Mouse (Mus musculus) c-Kit-positive CD71-negative TER-119-negative erythroid progenitor cells, embryonic 14.5 days (primary cell): Measurements from ENCODE around the gene Trpm2.
"Not testable (repeated sequence)": the region's sequence is repeated elsewhere in the genome, so short reads cannot be mapped to it uniquely, and the experiment has no call there.

Experiments used
- DNase-seq: peaks from one replicate; pipeline ENCODE4 v3.0.0-alpha.2; 2013; ENCODE audit warnings: low read depth

The Trpm2 gene

DNA sequence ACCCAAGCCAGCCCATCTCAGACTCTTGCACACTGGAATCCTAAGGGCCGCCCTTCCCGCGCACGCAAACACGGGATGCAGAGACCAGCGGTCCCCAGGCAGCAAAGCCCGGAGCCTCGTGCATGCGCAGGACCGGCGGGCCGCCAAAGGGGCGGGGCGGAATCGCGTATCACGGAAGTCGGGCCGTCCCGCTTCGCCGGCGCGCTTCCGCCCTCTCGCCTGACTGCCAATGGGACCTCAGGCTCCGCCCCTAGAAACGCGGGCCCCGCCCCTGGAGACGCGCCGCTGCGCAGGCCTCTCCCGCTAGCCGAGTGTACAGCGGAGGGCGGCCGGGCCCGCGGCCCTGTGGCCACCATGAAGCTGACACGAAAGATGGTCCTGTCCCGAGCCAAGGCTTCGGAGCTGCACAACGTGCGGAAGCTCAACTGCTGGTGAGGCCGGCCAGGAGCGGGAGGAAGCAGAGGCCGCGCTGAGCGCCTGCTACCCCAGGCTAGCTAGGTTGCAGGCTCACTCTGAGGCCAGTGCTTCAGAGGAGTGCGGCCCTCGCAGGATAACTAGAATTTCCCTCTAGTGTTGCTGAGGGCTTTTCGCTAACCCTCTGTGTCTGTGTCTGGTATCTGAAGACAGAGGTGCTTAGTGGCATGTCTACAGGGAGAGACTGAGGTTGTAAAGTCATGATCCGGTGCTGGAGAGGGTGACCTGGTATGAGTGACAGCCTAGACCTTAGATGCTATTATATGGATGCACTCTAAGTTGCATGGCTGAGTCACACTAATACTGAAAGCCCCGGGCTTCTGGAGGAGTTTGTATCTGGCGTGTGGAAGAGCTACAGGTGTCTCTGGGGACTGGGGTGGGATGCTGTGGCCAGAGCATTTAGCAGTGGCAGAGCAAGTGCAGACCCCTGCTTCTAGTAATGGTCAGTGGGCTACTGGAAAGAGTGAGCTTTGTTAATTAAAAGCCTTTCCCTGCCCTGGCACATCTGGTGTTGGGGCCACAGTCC lies 8.3 kb upstream of the Trpm2 start, which contains the start of gene 1810043G02Rik:
Gene 1810043G02Rik (plus strand): TSS at position 174 of the 1,000 bp plus-strand sequence.
- DNase-seq: peak; percentile 91

DNA sequence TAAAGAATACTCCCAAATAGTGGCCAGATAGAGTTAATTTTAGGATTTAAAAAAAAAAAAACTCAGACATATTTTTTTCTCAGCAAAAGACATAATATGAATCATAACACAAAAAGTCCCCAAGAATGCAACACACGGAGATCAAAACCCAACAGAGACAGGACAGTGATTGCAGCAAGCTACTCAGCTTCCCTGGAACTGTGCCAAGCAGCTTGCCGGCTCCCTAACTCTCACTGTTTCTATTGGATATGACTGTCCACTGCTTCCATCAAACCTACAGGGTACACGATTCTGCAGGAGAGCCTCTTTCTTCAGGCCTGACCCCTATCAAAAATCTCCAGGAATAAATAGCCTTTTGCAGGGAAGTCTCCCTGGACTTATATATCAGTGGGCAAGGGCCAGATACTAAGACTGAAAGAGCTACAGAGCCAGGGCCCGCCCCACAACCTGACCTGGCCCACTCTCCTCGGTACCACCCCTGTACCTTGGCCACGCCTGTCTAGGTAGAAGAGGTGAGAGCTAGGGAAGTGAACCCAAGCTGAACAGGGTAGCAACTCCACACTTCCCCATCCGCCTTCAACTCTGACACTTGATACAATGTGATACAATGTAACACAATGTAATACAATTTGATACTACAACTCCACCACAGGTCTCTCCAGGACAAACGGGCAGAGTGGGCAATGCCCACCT lies 6.2 kb upstream of the Trpm2 start:
- DNase-seq: no peak

DNA sequence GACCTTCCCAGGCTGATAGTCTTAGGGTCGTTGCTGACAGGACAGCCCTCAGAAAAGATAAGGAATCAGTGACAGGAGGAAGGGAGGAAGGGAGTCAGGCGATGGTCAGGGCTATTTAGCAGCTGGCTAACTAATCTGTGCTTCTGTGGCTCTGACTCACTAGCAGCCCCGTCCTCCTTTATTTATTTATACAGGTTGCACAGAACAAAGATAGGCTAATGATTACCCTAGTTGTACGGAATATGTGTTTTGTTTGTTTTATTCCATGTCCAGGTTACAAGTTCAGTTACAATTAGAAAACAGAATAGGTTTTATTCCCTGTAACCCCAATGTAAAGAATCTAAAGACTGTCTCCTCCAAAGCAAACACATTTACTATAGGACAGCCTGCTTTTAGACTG lies 5.3 kb upstream of the Trpm2 start:
- DNase-seq: no peak

GRCm38 (mm10) chr10:77974811-77975210 lies 4.4 kb upstream of the Trpm2 start:
- no peak for DNase-seq

GRCm38 (mm10) chr10:77974323-77974722 lies 4.0 kb upstream of the Trpm2 start:
- DNase-seq: no peak

DNA sequence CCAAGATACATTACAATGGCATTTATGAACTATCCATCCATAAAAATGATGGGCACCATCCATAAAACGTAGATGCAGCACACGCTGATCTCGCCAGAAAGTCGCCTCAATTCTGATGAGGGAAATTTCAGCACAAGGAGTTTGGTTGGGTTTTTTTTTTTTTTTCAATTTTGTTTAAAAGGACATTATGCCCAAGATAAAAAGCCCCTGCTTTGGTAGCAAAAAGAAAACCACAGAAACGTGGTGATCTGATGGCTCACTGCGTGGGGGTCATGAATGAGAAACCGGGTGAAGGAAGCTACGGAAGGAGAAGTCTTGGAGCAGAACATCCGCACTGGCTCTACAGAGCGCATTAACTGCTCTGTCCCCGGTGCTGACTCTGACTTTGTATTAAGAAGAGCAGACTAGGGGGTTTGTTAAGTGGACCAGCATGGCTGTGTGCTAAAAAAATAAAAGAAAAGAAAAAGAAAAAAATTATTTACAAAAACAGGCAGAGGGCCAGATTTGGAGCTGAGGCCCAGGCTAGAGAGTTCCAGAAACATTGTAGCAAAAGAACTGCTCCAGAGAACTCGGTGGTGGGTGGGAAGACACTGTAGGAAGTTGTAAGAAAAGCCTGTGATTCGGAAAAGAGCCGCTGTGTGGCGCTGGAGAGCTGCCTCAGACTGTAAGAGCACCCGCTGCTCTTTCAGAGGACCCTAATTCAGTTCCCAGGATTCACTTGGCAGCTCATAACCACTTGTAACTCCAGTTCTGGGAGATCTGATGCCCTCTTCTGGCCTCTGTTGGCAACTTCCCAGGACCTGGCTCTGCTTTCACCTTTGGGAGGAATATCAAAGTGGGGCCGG lies 1.6 kb upstream of the Trpm2 start:
- DNase-seq: peak; percentile 39

- DNase-seq: no peak
These were observed 828 bp upstream of the Trpm2 start for GRCm38 (mm10) chr10:77971191-77971590.

- DNase-seq: no peak
These were observed 414 bp downstream of the Trpm2 start for GRCm38 (mm10) chr10:77969973-77970325.

DNA sequence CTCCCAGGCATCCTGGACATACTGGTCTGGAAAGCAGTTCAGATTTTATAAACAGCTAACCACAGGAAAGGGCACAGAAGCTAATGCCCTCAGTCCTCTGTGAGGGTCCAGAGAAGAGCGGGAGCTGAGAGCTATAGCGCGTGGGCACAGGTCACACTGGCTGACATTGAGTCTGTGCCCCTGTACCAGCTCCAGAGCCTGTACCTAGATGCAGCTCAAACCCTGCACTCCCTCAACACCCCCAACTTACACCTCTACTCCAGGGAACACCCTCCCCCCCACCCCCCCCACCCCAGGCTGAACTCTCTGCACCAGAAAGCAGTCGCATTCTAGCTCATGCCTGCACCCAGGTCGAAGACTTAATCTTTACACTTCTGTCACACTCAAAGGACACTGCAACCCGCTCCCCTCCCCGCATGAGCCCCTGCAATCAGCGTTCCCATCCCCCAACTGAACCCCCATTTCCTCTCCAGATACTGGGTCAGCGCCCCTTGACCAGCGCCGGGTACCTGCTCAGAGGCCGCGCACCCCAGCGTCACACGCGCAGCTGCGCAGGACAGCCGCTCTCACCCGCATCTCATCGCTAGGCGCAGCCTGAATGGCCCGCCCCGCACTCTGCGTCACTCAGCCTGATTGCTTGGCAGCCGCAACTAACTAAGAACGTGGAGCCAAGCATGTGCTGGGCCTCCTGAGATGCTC lies 940 bp downstream of the Trpm2 start:
- DNase-seq: no peak

- DNase-seq: no peak
These were observed 6.4 kb downstream of the Trpm2 start for GRCm38 (mm10) chr10:77963971-77964370.

DNA sequence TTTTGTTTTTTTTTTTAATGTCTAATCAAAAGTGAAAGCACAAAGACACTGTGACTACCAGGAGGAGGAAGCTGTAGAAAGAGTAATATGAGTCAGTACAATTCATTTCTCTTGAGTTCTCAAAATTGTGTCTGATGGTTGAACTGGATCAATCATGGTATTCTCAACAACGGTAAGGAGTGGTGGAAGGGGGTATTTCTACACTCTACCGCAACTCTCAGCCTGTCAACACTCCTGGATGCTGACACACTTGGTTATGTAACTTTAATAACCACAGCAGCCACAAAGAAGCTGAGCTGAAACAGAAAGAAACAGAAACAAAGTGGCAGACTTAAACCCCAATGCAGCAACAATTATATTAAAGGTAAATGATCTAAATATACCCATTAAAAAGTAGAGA lies 7.6 kb downstream of the Trpm2 start:
- DNase-seq: no peak

- not testable (repeated sequence) for DNase-seq
These were observed 19.9 kb downstream of the Trpm2 start for GRCm38 (mm10) chr10:77950468-77950867.

- DNase-seq: no peak
These were observed 30.7 kb downstream of the Trpm2 start for GRCm38 (mm10) chr10:77939685-77940084.

DNA sequence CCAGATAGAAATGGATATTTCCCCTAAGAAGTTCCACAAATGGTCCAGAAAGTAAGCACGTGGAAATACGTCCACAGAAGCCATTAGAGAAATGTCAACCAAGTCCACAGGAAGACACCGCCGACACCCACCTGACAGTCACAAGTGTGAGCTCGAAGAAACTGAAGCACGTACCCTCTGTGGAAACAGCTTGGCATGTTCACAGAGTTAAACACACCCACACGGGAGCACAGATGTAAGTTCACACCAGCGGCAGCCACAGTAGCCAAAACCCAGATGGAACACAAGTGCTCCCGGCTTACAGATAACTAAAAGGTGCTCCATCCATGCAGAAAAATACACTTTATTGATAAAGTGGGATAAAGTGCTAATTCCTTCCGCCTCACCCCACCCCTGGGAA lies 43.0 kb downstream of the Trpm2 start:
- DNase-seq: no peak

GRCm38 (mm10) chr10:77926140-77926539 lies 44.2 kb downstream of the Trpm2 start:
- peak; percentile 39 for DNase-seq

DNA sequence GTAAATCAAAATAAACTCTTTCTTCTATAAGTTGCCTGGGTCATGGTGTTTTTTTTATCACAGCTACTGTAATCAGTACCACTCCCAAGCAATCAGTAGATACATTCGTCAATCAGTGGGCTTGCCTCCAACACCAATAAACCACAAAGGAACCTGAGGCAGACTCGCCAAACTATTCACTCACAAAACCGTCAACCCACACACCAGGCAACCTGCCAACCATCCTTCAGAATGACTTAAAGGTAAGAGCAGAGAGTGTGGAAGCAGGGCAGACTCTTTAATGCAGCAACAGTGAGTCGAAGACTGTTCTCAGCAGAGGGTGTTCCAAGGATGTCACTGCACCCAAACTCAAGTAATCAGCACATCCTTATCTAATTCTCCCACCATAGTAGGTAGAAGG lies 47.7 kb downstream of the Trpm2 start:
- DNase-seq: no peak

DNA sequence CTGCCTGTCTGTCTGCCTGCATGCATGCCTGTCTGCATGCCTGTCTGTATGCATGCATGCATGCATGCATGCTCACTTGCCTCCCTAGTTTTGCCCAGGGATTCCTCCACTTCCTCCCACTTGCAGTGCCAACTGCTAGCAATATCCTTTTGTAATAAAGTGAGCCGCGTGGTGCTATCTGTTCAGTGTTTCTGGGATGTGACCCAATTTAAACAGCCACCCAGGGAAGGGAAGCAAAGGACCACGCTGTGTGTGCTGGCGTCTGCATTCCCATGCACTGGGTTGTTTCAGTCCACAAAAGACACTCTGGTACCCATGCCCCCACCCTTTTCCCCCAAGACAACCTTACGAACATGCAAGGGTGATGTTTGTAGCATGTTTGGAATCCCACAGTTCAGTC lies 49.4 kb downstream of the Trpm2 start:
- DNase-seq: no peak

DNA sequence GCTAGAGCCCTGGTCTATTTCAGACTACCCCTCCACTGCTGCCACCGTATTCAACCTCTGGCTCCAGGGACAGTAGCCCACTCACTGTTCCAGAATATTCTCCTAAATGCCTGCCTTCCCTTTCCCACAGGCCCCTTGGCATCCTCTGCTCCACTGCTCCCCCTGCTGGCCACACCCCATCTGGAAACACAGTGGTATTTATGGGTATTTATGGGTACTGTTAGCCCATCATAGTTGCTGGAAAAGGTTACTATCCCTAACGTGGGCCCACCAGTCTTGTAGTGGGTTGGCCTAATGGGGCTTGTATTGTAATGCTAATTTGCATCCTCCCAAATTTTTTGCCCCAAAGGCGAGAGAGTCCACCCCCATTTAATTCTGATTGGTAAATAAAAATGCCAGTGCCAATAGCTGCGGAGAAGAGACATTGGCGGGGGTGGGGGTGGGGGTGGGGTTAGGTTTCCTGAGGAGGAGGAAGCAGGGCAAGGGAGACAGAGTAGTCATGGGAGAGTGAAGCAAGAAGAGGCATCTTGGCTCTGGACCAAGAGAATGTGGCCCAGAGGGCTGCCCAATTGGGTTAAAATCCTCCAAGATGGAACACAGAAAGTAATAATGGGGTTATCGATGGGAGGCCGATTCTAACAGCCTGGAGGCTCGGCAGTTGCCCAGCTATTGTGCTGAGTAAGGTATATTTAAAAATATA lies 53.6 kb downstream of the Trpm2 start:
- peak; percentile 28 for DNase-seq

GRCm38 (mm10) chr10:77913292-77913691 lies 57.1 kb downstream of the Trpm2 start:
- no peak for DNase-seq

DNA sequence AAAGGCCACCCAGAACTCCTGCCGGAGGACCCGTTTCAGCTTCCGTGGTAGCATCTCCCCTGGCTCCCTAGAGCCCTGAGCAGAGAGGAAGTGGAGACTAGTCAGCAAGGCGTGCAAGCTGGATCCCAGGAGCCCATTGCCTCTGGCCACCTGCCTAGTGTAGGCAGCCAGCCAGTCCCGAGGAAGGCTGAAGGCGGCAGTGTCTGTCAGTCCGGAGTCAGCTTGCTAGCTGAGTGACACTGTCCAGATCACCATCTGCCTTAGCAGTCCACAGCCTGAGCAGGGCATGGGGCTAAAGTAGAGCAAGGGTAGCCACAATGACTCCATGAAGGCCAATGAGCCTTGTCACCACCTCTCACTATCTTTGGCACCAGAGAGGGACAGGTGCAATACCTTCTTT lies 57.8 kb downstream of the Trpm2 start:
- no peak for DNase-seq
